Mouse (Mus musculus) Muller cell, postnatal 12 days (primary cell): ENCODE measurements at regions not wholly inside any gene's neighbourhood (a gene's known extent, or its start where the extent isn't known, plus 50 kb on each side); places are given as distances from the start of the nearest gene placed in this dataset.

Experiments
- DNase-seq: peaks from one replicate; pipeline ENCODE4 v3.0.0-alpha.2; 2015; ENCODE audit errors: inconsistent ontology term

DNA sequence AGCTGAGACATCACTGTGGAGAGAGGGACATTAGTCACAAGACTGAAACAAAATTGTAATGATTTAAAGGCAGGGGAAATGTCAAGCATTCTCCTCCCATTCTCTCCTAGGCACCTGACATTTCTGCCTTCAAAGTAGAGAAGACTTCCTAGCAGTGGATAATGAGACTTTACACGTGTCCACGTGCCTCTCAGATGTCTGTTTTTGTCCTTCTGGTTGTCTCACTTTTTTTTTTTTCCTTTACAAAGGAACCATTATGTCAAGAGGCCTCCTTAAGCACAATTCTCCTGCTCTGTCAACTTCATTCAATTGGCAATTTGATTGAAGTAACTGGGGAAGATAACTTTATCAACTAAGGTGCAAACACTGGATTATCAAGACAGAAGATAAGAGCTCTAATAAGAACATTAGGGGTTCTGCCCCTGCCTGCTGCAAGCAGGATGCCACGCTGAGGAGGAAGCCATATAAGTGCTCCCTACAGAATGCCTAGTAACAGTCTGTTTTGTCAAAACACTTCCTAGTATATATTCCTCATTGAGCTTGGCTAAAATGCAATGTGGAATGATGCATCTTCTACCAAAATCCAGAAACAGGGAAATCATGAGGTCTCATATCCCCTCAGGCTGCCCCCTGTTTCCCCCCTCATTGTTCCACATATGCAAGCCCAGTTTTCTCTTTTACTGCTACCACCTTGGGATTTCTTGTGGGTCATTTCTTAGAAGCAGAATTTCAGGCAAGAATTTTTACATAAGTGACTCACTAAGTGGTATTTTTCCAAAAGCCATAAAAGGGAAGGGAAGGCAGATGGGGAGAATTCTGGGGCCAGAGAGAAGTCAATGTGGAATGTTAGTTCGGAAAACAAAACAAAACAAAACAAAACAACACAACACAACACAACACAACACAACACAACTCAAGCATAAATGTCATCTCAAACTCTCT lies 967.0 kb upstream of the Lrrc6 start:
- DNase-seq, result peak; percentile 51

DNA sequence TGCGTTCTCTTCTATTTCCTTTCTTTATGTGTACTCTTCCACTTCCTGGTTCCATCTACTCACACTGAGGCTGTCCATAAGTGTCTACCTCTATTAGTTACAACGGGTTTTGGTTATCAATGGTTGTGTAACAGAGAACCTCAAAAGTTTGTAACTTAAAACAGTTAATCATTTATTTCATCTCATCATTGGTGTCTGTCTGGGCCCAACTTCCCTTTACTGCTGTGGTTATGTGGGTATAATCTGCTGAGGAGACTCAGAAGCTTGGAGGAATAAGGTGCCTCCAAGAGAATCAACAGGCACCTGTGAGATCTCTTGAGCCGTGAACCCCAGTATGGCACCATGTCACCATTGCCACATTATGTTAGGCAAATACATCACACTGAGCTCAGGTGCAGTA lies 962.2 kb upstream of the Lrrc6 start:
- no peak for DNase-seq

DNA sequence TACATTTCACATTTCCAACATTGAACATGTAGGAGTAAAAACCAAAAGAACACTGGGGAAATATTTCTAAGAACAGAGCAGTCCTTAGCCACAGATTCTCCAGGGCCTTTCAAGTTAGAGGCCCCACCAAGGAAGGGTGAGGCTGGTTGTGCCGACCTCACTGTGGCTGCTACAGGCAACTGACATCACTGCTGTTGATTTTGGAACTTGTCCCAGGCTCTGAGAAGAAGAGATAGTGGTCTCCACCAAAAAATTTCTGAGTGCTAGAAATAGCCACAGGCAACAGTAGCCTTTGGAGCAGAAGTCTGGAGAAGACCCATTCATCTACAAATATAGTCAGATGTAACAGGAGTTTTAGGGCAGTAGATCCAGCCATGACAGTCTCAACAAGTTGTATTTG lies 959.7 kb upstream of the Lrrc6 start:
- DNase-seq, result no peak

DNA sequence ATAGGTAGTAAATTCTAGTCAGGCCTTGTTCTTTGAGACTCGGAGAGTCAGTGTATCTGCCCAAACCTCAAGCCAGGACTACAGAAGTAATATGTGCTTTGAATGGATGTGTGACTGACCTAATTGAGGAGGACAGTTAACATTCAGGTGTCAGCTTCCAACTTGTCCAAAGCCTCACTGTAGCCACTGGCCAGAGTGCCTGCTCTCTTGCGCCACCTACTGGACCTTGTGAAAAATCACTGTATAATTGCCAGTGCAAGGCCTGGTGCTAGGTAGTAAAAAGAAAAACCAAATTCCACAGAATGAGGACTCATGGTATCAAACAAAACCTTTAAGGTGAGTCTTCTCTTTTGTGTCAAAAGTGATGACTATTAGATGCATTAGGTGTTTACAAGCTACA lies 933.6 kb upstream of the Lrrc6 start:
- peak; percentile 63 for DNase-seq

DNA sequence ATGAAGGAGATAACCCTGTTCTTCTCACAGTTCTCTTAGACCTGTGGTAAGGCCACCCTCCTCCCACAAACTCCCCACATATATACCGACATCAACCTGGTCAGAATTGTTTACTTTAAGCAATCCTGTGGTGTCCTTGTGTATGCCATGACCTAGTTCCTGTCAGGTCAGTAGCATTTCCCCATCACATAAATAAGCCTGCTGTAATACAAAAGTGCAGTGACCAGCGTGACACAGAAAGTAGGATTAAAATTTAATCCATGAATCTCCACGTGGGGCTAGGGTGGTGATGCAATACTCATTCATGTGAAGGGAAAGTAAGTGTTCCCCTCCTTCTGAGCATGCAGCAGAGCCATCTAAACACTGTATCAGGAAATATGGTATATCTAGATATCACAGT lies 923.2 kb upstream of the Lrrc6 start:
- DNase-seq, result no peak

DNA sequence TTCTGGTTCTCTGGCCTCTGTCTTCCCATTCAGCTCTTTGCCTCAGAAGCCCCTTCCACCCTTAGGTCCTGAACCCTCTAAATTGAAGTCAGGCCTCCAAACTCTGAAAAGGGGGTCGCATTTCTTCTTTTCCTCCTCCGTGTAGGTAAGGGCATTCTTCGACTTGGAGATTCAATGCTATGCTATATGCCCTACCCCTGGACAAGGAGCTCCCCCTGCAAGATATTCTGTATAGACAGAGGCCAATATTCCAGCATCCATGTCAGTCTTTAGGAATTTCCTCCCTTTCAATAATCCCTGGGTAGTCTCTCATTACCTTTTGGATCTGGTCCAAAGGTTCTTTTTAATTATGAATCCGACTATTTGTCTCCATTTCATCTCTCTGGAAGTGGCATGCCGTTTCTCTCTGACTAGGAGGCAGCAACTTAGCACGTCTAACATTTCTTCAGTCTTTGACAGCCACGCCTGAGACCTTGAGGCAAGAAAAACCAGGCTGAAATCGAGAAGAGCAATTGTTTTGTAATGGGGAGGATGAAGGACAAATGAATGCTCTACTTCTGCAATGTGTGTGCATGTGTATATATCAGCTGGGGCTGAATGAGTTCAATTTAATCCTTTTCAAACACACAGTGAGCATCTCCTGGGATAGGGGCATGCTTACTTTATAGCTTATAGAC lies 921.7 kb upstream of the Lrrc6 start:
- peak; percentile 50 for DNase-seq

DNA sequence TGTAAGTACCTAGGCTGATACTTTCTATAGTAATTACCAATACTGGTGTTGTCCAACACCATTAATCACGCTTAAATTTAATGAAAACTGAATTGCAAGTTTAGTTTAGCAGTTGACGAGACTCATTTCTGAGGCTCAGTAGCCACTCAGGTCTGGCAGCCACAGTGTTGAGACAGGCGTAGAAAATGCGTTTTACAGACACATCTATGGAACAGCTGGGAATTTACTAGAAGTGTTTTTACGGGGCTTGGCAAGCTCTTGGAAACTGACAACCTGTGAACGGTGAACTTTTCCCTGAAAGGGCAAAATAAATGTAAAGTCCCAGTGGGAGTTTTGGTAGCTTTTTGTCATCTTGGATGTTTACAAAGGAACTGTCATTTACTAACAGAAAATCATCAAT lies 920.1 kb upstream of the Lrrc6 start:
- DNase-seq, result no peak

DNA sequence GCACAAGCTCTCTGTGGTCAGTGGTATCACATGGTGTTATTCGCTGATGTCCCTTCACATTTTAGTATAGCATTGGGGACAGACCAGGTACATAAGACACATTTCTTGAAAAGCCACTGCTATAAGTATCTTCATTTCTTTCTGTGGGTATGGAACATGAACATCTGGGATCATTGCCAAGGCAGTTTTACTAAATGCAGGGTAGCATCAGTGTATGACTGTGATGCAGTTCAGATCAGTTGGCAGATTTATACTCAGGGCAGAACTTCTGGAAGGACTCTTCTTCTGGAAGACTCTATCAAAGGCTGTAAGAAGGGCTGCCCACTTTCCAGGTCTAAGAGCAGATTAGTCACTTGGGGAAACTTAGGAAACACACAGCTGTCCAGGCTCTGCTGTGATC lies 919.0 kb upstream of the Lrrc6 start:
- no peak for DNase-seq

DNA sequence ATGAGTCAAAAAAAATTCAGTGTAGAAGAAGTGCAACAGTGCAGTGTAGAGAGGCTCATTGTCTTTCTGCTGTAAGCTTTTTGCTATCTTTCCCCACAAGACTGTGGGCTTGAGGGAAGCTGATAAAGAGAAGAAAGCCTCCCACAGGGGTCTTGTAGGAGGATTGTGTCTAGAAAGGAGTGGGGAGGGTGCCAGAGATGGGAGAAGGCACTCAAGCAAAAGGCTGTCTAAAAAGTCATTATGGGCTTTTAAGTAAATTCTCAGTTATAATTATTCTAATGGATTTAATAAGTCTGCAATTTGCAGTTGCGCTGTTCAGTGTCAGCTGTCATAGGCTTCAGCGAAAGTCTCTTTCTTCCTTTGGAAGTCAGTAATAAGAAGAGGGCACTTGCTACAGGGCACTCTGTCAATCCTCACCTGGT lies 917.0 kb upstream of the Lrrc6 start:
- DNase-seq, result no peak

DNA sequence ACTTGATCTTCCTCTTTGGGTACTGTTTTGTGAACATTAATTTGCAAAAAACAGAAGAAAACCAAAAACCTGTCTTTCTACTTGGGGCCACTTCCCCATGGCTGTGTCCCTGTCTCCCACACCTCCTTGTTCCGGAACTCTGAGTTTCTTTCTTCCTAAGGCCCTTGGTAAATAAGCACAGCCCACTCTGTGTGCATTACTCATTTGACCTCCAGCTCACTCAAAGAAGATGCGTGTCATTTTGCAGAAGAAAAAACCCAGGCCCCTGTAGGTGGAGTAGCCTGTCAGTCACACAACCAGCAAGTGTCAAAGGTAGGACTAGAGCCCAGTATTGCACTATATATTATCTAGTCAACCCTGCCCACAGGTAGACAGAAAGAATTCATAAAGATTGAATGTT lies 915.1 kb upstream of the Lrrc6 start:
- DNase-seq, result no peak

DNA sequence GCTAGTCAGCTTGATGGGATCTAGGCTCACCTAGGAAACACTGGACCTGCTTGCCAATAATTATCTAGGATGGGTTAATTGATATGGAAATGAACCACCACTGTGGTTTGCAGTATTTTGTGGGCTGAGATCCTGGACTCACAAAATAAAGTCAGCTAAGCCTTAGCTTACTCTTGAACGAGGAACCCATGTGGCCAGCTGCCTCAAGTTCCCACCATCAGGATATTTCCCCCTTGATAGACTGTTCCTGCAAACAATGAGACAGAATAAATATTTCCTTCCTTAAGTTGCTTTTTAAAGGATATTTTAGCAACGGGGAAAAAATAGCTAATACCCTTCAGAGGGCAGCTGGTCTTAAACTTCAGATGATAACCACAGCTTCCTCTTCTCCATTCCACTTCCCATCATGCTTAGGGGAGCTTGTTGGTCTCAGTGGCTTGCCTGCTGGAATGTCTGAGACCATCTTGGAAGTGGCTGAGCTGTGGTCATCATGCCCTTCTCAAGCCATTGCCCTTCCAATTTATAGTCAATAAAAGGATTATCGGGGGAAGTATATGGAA lies 913.7 kb upstream of the Lrrc6 start:
- DNase-seq, result no peak

DNA sequence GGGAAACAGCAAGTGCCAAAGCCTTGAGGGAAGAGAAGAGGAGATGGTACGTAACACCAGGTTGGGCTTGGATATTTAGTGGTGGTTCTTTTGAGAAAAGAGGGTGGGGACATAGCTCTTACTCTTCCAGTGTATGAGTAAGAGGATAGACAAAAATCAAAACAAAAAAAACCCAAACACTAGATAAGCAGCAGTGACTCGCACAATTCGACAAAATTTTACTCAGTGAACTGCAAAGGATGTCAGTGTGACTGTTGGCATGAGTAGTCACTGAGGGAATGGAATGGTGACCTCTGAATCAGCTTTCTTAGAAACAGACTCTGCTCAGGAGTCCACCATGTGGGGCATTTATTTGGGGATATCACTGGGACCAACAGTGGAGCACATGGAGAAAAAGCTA lies 912.9 kb upstream of the Lrrc6 start:
- DNase-seq, result peak; percentile 45

DNA sequence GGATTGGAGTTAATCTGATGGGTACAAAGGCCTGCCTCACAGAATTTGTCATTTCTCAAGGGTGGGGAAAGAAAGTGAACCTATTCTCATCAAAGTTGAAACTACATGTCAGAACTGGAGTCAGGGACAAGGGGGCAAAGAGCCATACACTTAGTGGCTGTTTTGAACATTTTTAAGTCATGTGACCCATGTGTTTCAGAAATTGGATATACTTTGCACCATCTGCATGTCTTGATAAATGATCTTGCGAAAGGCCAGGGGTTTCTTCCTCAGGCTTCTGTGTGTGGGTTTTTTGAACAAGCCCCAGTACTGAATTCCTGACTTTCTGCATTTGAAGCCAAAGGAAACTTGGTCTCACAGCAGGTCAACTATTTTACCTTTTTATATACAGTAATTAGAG lies 911.7 kb upstream of the Lrrc6 start:
- no peak for DNase-seq

DNA sequence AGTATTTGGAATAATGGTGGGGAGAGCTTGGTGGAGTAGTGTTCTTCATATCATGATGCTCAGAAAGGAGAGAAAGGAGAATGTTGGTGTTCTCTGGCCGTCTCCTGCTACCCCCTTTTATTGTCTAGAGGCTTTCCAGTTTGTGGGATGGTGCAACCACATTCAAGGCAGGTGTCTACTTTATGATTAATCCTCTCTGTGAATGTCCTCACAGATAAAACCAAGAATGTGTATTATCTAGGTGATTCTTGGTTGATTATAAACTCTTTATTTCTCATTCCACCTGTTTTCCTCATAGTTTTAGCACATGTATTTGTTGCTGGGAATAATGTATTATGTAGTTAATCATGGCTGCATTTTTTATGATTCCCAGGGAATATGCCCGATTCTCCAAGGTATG lies 910.9 kb upstream of the Lrrc6 start:
- DNase-seq, result no peak

DNA sequence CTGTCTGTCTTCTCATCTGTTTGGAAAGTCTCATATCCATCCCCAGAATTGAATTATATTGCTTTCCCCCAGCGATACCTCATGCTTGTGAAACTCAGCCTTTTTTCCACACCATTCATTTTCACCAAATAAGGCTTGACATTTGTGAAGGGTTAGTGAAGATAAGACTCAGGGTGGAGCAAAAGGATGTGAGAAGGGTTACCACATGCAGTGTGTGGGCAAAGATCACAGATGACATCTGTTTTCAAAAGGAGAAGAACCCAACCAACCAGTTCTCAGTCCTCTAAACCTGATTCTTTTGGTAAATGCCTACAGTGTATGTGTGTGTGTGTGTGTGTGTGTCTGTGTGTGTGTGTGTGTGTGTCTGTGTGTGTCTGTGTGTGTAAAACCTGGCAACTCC lies 909.3 kb upstream of the Lrrc6 start:
- DNase-seq, result no peak

DNA sequence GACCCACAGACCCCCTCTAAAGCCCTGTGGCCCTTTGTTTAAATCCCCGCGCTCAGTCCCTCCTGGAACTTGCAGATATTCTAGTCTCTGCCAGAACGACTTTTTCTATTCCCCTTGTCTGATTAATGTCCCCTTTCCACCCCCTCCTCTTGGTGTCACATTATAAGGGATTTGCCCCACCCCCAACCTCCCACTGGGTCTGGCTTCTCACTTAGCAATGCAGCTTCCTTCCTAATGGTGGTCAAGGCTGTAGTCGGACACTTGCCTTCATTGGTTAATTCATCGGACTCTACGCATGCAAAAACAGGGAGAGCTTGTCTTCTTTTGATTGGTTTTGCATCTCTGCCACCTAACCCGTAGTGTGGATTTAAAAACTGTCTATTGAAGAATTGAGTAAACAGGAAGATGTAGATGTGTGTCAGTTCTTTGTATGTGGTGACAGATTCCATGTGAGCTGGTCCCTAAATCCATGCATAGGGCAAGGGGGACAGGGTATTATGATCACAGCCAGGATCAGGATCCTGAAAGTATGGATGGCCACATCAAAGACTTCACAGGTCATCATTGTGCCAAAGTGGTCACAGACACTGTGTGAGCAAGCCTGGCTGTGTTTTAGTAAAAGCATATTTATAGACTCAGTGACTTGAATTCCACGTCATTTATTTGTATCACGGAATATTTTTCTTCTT lies 908.3 kb upstream of the Lrrc6 start:
- no peak for DNase-seq

DNA sequence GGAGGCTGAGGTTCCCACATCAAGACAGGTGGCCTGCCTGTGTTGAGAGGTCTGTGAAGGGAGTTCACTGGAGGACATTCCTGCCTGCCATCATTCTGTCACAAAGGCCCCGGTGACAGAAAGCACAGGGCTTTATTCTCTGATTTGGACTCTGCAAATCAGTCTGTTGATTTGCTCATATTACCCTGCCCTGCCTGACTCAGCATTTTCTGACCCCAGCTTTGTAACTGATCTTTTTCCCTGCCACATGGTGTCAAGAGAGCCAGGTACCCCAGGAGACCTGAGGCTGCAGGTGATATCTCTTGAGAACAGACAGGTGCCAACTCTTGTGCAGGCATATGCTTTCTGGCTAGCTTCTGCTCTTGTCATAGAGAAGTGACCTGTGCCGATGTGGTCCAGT lies 906.5 kb upstream of the Lrrc6 start:
- no peak for DNase-seq

DNA sequence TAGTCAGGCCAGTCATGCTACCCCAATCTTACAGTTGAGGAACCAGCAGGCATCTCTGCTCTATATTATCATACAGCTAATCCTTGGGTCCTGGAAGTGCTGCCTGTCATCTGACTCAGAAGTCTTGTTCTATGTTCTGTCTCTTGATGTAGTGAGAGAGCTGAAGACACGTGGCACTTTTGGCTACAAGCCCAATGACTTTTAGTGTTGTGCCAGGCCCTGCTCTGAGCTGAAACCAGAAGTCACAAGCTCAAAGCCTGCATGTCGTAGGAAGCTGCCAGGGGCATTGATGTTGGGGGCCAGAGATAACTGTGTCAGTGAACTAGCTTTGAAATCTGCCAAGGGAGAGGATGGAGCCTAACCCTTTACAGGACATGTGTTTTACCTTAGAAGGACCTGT lies 904.8 kb upstream of the Lrrc6 start:
- peak; percentile 15 for DNase-seq

DNA sequence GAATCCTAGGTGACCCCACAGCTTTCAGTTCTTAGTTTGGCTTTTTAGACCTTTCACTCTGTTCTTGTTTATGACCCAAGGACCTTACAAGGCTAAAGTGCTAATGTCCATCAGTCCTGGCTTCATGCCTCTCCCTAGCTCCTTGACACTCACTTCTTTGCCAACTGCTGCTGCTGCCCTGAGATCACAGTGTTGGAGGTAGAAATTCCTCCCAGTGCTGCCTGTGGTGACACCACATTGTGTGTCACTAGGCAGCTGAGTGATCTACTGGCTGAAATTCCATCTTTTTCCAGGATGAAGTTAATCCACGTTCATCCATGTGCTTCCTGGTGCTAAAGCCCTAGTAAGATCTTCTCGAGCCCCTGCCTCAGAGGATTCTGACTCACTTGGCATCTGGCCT lies 904.3 kb upstream of the Lrrc6 start:
- DNase-seq, result peak; percentile 20

DNA sequence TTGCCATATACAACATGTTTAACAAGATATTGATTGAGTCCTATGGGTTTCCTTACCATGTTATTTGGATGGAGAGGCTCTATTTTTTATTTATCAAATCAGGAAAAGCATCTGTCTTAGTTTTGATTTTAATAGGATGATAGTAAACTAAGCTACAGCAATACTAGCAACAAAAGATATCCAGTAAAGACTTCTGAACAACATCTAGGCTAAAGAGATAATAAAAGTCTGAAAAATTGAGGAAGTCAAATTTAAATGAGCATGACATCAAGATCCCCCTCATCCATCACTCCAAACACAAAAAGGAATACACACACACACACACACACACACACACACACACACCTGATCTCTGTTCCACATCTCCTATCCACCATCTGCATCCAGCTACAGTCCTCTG lies 901.6 kb upstream of the Lrrc6 start:
- no peak for DNase-seq

DNA sequence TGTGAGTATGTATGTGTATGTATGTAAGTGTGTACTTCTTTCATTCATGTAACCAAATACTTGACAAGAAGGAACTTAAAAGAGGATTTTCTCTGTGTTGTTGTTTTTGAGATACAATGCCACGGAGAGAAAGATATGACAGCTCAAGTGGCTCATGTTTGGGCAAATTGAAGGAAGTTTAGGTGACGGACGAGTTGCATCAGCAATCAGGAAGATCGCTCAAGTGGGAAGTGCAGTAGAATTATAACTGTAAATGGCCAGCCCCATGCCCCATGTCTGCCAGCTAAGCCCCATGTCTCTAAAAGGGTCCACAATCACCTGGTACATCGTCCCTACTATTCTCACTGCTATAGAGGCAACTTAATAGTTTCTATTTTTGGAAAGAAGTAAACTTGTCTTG lies 896.6 kb upstream of the Lrrc6 start:
- no peak for DNase-seq

DNA sequence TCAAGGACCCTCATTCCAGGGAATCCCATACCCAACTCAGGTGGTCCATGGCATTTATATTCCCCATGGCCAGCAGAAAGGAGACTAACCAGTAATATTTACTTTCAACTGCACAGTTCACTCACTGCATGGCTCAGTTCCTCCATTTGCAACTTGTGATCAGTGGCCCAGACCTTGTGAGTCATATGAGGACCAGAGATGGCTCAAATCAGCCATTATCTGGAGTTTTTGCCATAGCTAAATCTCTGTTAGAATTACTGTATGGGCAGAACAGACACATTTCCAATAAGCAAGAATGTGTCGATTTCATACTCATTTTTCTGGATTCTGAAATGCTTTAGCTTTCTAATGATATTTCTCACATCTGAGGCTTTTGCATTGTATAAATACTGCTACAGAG lies 894.4 kb upstream of the Lrrc6 start:
- no peak for DNase-seq
